Mouse (Mus musculus) CD4-positive, CD25-positive, alpha-beta regulatory T cell, adult 2 months (primary cell): ENCODE results near the gene Phf11d.
"Not testable (repeated sequence)": the region's sequence is repeated elsewhere in the genome, so short reads cannot be mapped to it uniquely, and the experiment has no call there.

Experiments used
- DNase-seq: peaks from one replicate; pipeline ENCODE4 v3.0.0-alpha.2; 2012; ENCODE audit warnings: low read depth, low spot score

The Phf11d gene

DNA sequence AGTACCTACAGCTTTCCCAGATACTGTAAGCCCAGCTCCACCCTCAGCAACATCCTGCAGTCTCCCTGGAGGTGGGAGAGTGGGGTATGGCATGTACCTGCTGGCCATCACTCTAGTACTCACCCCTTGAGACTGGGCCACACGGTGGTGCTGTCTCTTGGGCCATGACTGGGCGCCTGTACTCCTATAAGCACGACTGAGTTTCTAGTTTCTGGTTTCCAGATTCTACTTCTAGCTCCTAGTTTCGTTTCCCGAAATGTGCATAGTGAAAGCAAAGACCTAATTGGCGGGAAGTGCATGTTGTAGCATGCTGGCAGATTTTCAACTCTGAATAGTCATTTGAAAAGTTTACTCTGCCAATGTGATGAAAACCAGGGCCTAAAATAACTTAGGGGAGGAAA, at the start of gene Phf11d:
Gene Phf11d (minus strand): TSS at position 227 of the 401 bp plus-strand sequence.
- no peak for DNase-seq

DNA sequence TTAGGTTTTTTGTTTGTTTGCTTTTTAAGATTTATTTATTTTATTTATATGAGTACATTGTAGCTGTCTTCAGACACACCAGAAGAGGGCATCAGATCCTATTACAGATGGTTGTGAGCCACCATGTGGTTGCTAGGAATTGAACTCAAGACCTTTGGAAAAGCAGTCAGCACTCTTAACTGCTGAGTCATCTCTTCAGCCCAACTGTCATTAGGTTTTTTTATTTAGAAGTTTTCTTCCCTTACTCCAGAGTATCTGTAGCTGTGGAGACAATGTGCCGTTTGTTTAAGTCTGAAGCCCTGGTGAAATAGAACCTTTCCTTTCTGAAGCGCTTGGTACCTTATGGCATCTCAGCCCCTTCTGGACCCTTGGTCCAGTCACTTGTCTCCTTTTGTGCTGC, 49.7 kb upstream of the Phf11d start:
- not testable (repeated sequence) for DNase-seq

DNA sequence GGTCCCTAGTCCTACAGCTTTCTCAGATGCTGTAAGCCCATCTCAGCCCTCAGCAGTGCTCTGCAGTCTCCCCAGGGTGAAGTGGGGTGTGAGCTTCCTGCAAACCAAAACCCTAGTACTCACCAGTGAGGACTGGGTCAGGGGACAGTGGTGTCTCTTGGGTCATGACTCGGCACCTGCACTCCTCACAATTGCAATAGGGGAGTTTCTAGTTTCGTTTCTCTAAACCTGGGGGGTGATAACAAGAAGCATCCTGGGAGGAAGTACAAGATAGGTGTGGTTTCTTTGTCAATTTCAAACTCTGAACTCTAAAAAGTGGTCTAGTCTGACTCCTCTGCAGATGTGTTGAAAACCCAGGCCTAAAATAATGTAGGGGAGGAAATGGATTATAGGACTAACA, 31.7 kb upstream of the Phf11d start:
- peak; percentile 59 for DNase-seq

DNA sequence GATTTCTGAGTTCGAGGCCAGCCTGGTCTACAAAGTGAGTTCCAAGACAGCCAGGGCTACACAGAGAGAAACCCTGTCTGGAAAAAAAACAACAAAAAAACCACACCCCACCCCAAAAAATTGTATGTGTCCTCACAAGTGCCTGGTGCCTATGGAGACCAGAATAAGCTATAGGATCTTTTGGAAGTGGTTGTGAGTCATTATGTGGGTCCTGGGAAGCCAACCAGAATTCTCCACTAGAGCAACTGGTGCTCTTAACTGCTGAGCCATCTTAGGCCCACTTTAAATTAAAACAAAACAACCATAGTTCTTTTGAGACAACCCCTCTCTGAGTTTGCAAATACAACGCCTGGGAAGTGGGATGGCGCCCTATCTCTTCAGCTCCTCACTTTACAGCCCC, 30.0 kb upstream of the Phf11d start, which contains the start of gene Phf11c:
Gene Phf11c (minus strand): TSS at position 101 of the 400 bp plus-strand sequence.
- no peak for DNase-seq

DNA sequence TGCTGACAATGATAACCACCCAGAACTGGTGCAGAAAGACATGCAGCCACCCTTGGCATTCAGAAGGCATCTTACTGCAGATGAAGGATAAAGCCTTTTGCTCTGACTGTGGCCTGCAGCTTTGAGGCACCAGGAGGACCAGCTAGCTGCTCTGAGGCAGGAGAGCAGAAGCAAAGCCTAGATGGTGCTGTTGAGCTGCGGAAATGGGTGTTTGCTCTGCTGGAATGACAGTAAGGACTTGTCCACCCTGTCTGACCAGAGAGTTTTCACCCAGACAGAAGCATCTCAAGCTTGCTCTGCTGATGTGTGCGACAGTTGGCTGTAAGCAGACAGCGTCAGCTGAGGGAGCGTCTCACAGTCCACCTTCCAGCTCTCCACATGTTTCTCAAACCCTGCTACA, 24.9 kb upstream of the Phf11d start:
- not testable (repeated sequence) for DNase-seq

DNA sequence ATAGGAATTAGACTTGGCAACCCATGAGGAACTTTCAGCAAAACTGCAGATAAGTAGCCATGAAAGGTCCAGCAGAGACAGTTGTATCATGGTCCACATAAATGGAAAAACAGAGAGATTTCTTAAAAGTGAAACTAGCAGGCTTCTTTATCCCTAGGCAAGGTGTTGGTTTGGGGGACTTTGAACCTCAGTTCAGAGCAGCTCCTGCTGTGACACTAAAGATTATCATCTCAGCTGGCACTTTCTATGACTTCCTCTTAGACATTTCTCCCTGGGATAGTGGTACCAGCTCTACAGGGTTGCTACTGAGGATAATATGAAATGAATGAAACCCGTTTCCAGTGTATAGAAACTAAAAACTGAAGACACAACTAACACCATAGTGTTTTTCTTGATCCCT, 24.3 kb upstream of the Phf11d start:
- no peak for DNase-seq

DNA sequence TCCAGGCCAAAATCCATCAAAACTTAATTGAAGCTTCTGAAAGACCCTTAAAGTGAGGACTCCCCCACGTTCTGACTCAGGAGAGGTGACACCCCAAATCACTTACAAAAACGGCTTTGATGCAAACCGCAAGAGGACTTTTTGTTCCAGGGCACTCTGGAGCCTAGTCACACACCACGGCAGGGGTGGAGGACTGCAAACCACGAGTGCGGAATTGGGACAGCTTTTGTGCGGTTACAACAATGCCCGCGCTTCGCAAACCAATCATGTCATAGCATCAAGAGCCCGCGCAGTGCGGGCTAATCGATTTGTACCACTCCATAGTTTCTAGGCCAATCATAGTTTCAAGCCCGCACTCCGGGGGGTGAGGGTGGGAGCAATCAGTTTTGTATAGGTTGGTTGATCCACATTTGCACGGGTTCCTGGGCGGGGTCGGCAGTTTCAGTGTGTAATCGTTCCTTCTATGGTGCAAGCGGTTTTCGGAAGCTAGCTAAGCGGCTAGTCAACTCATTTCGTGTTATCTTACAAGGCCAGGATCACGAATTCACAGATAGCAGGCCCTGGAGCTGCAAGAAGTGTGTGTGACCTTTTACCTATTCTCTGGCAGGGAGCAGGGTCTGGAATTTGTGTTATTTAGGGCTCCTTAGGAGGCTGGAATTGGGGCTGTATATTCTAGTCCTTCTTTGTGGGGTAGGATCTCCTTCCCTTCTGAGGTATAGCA, 5.2 kb upstream of the Phf11d start:
- DNase-seq = no peak

DNA sequence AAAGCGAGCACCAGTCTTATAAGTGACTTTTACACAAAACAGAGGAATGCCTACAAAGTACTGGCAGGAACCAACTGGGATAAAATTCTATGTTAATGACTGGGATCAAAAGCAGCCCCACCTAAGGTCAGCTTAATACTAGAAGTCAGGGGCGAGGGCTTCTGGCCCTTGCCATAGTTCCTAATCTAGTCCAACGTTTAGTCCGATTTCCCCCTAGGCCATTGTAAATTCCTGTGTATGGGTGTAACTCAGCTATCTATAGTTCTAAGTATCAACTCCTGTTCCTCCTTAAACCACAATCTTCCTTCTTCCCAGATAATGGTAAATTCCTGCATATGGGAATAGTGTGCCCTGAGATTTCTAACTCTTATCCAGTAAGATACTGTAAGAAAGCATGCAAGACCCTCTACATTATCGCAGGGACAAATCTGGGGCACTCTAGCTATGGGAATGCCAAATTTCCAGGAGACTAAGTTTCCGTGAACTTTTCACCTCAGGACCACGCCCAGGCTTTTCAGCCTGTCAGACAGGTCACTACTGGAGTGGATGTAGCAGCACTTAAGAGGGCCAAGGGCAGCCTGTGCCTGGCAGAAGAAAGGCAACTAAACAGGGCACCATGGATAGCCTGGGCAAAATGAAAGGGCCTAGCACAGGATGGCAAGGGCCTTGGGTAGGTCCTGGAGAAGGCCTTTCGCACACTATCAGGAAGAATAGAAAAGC, 1.3 kb upstream of the Phf11d start:
- DNase-seq = no peak

DNA sequence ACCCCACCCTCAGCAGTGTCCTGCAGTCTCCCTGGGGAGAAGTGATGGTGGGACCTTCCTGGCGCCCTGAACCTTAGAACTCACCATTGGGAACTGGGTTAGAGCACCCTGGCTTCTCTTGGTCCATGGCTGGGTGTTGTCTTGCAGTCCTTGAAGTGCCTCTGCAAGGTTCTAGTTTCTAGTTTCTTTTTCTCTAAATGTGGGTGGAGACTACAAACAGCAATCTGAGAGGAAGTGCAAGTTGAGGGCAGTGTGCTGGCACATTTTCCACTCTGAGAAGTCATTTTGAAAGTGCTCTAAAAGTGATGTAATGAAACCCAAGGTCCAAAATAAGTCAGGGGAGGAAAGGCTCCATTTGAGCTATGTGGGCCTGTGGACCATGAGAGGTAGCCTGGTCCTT, 24.1 kb downstream of the Phf11d start, which contains the start of gene Phf11b:
Gene Phf11b (minus strand): TSS at position 163 of the 400 bp plus-strand sequence.
- DNase-seq = peak; percentile 71

DNA sequence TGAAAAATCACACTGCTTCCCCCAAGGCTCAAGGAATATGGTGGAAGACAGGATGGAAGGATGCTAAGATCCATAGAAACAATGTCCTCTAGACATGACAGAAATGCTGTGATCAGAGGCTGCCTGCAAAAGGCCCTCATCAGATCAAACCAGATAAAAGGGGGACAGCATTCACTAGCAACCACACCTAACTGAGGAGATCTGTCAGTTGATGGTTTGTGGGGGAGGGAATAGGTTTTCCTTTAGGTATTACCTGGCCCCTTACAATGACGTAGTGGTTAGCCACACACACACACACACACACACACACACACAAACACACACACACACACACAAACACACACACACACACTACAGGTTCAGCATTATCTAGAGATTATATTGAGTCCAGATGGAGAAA, 25.7 kb downstream of the Phf11d start:
- DNase-seq = peak; percentile 23

DNA sequence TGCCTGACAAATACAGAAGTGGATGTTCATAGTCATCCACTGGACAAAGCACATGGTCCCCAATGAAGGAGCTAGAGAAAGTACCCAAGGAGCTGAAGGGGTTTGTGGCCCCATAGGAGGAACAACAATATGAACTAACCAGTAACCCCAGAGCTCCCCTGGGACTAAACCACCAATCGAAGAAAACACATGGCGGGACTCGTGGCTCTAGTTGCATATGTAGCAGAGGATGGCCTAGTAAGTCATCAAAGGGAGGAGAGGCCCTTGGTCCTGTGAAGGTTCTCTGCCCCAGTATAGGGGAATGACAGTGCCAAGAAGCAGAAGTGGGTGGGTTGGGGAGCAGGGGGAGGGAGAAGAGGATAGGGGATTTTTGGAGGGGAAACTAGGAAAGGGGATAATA, 29.2 kb downstream of the Phf11d start:
- not testable (repeated sequence) for DNase-seq

DNA sequence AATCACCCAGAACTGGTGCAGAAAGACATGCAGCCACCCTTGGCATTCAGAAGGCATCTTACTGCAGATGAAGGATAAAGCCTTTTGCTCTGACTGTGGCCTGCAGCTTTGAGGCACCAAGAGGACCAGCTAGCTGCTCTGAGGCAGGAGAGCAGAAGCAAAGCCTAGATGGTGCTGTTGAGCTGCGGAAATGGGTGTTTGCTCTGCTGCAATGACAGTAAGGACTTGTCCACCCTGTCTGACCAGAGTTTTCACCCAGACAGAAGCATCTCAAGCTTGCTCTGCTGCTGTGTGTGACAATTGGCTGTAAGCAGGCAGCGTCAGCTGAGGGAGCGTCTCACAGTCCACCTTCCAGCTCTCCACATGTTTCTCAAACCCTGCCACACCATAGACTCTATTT, 34.8 kb downstream of the Phf11d start:
- DNase-seq = peak; percentile 24

DNA sequence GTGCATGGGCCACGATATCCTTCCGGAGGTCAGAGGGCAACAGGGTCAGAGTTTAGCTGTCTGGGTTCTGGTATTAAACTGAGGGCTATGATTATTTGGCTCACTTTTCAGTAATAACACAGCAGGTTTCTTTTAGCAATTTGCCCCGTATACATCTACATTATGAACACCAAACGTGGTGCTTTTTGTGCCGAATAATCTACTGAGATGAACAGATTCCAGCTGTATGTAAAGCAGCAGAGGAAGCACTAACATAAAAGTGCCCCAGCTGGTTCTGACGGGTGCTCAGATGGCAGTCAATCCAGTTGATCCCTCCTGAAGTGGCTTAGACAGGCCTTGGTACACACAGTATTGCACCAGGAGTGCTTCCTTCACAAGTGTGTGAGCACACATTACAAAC, 45.3 kb downstream of the Phf11d start:
- not testable (repeated sequence) for DNase-seq

DNA sequence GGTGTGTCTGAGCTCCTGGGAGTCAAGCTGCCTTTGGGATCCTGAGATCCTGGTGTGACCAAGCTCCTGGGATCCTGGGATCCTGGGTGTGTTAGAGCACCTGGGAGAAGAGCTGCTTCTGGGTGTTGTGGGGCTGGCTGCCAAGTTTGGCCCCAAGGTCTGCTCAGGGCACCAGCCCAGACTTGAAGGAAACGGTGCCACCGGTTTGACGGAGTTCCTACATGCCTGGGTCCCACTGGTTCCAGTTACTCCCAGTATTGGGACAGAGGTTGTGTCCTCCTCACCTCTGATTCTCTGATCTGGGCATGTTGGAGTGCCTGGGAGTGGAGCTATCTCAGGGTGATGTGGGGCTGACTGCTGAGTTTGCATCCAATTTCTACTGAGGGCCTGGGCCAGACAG, 46.2 kb downstream of the Phf11d start:
- not testable (repeated sequence) for DNase-seq
